Mouse (Mus musculus) sigmoid colon, adult 10 weeks (tissue): ENCODE measurements around the gene Tomm7. TPM values are rescaled to one million over a fixed set of nuclear protein-coding genes. Genes with fewer than 3 reads are reported as not detected.

Experiments
- polyA plus RNA-seq: library from polyadenylated mRNA; stranded (reverse); fragments of 350-450 nt; fragmentation: Illumina TruSeq; extraction: RNeasy Lipid Tissue Mini Kit (QIAGEN cat#74804); gene quantifications from one replicate; pipeline ENCODE4 v1.2.3, GENCODE M21; 2014; ENCODE audit warnings: low read depth, low replicate concordance

Gene Tomm7
- 51.1 TPM for polyA plus RNA-seq

GRCm38 (mm10) chr5:23843674-23844530 lies at the start of gene Tomm7:
Tomm7 (minus strand) TSS chr5:23844161.

Other genes with a start within 250 kb of the Tomm7 start
- 33.5 TPM for gene Srpk2, start 159.5 kb downstream of the Tomm7 start, polyA plus RNA-seq
- gene Pus7, start 60.5 kb downstream of the Tomm7 start, polyA plus RNA-seq = 23.6 TPM
- gene Rint1, start 56.5 kb downstream of the Tomm7 start, polyA plus RNA-seq = 22.3 TPM
- 28.3 TPM for gene Fam126a, start 186.5 kb upstream of the Tomm7 start, polyA plus RNA-seq